Mouse (Mus musculus) heart, postnatal 4 days (tissue): Measurements from ENCODE around the gene Sh3bp4. TPM values are rescaled to one million over a fixed set of nuclear protein-coding genes. Genes with fewer than 3 reads are reported as not detected.
A peak's percentile ranks its signal among the peaks of the same experiment; 100 is the strongest.

Source experiments
- DNase-seq: peaks from one replicate; pipeline ENCODE4 v3.0.0; 2021
- total RNA-seq, 2 experiments: library from RNA; stranded (reverse); gene quantifications; 2 replicates each; pipeline ENCODE4 v1.2.3; 2021

Gene Sh3bp4
- total RNA-seq, 2 experiments from 2014 or later, result 43.5 to 45.3 TPM

DNA sequence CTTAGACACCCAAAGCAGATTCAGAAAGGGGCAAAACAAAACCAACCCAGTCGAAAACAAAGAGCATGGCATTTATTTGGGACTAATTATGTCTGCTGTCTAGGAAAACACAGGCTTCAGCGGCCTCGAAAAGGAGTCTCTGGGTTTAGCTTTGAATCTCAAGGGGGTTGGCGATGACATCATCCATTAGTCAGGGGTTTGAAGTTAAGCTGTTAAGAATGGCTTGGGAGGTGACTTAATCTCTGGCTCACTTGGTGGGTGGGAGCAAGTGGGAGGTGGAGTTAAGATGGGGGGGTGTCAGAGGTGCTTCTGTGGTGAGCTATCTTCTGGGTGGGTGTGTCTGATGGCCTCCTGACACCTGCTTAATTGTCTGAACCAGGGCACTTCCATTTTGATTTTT is 117.9 kb downstream of the Sh3bp4 start:
- peak; percentile 56 for DNase-seq

GRCm38 (mm10) chr1:89189204-89189603 is 119.0 kb downstream of the Sh3bp4 start:
- peak; percentile 27 for DNase-seq

DNA sequence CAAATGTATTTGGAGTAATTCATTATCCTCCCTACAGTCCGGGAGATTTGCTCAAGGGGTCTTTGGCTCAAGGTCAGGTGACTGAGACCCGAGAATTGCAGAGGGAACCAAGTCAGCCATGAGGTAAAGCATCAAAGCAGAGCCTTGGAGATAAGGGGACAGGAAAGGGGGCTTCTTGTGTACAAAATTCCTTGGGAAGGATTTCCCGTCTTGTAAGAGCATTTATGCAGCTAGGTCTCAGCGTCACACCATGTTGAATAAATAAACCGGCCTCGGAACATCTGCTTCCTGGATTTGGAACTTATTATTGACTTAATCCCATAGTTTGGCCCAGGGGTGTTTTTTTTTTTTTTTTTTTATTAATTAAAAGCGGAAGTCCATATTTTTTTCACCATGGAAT is 120.4 kb downstream of the Sh3bp4 start:
- DNase-seq, result no peak

DNA sequence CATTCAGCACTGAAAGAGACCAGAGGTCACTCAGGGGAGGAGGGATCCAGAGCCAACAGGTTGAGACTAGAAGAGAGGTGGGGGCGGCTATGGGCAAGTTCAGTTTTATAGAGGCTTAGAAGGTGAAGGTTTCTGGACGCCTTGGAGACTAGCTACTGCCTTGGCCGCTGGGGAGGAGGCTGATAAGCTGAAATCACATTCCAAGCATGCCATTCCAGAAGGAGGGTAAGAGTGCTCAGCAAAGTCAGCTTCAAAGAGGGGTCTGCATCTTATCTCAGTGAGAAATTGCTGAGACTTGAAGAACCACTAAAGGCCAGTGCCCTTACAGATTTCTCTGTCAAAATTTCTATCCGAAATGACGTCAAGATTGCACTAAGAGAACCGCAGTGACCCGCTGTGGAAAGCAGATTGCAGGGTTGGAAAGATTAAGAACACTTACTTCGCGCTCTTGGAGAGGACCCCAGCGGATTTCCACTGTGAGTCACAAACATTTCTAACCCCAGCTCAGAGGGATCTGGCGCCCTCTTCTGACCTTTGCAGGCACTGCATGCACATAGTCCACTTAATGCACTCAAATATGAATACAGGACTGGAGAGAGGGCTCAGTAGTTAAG is 121.0 kb downstream of the Sh3bp4 start:
- peak; percentile 93 for DNase-seq

DNA sequence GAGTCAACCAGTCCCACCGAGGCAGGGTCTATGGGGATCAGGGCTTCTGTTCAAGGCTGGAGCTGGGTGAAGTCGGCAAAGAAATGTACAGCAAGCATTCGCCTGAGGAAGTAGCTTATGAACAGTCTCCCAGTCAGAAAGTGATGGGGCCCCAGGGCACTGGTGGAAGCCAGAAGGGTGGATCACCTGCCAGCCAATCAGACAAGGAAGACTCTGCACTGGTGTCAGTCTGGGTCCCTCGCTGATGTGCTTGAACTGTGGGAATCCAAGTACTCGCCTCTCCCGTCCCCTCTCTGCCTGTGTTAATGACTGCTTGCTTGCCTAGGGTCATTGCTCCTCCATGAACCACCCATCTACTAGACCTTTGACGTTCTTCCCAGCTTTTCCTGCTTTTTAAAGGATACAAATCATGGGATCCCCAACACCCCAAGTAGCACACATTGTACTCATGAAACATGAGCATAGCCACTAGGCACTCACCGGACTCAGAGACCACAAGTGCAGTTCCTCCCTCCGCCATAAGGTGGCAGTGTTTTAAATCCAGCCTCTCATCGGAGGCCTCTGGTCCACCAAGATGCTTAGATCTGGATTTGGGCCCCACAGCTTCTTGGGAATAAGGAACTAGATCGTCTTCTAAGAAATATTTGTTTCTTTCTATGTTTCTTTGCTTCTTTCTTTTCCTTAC is 122.5 kb downstream of the Sh3bp4 start:
- peak; percentile 70 for DNase-seq

DNA sequence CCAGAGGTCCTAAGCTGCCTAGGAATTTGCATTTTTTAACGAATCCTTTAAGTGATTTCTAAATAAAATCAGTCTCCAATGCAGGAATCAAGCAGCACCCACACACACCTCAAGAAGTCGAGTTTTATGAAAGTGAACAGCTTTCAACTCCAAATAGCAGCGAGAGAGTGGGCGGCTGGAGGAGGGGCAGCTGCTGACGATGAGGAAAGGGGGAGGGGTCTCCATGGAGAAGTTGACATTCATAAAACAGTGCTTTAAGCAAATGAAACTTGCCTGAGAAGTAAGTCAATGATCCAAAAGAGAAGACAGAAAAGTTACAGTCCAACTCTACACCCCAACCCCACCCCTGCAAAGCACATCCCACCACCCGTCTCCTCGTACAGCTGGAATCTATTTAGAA is 123.4 kb downstream of the Sh3bp4 start:
- DNase-seq, result no peak

DNA sequence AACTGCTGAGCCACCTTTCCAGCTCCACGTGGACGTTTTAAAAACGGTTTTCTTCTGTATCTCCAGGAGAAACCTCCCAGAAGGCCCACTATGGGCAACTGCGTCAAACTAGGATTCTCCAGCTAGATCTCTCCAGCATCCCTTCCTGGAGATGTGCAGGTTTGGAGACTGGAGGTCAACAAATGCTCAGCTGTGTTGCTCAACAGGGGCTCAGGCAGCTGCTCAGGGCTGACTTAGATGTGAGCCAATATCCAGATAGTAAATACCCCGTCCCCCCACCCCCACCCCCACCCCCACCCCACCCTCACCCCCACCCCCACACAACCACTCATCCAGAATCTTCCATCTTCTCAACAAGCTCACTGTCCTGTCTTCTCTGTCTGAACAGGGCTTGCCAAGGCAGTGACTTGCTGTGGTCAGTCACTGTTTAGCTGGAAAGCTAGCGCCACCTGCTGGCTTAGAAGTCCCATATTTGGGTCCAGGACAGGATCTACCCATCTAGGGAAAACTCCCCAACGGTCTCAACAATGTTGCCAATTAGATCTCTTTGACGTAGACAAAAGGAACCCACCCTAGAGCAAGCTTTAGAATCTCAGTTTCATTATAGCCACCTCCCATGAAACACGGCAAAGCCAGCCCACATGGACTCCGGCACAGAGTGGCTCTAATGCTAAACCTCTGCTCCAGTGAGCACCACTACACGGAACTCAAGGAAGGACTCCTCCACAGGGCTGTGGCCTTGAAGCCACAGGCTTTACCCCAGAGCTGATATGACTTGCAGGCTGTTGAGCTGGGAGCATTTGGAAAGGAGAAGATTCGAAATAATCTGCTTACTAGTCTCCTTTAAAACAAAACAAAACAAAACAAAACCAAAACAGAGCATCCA is 125.9 kb downstream of the Sh3bp4 start:
- DNase-seq, result peak; percentile 91
